Mouse (Mus musculus) ES-Bruce4 (cell line): ENCODE data around the gene 2210011C24Rik. TPM values are rescaled to one million over a fixed set of nuclear protein-coding genes. Genes with fewer than 3 reads are reported as not detected.
A peak's percentile ranks its signal among the peaks of the same experiment; 100 is the strongest.
"Not testable (repeated sequence)": the region's sequence is repeated elsewhere in the genome, so short reads cannot be mapped to it uniquely, and the experiment has no call there.

ENCODE experiments used
- H3K27ac ChIP-seq: 2 replicates; pipeline ENCODE4 v1.5.1; 2012; ENCODE audit warnings: low read length, inconsistent platforms; ENCODE audit not compliant: insufficient read depth
- H3K27me3 ChIP-seq: 2 replicates; pipeline ENCODE4 v1.6.1; 2012; ENCODE audit warnings: mild to moderate bottlenecking, low read length, inconsistent platforms; ENCODE audit not compliant: control insufficient read depth, poor library complexity, insufficient read depth, severe bottlenecking
- H3K36me3 ChIP-seq: 2 replicates; pipeline ENCODE4 v1.6.1; 2012; ENCODE audit warnings: inconsistent platforms, mild to moderate bottlenecking, low read length, moderate library complexity; ENCODE audit not compliant: control insufficient read depth, poor library complexity, insufficient read depth, severe bottlenecking
- H3K4me1 ChIP-seq: one replicate; pipeline ENCODE4 v1.8.1; 2011; ENCODE audit warnings: low read length; ENCODE audit not compliant: control insufficient read depth, insufficient read depth
- H3K4me3 ChIP-seq: 2 replicates; pipeline ENCODE4 v1.5.1; 2011; ENCODE audit warnings: low read depth, mild to moderate bottlenecking, low read length
- H3K9ac ChIP-seq: 2 replicates; pipeline ENCODE4 v1.6.1; 2012; ENCODE audit warnings: low read depth, mild to moderate bottlenecking, inconsistent platforms; ENCODE audit not compliant: poor library complexity, severe bottlenecking
- H3K9me3 ChIP-seq: replicated peaks from 2 replicates; pipeline ENCODE4 v1.6.1; 2012; ENCODE audit warnings: mild to moderate bottlenecking, low read length, inconsistent platforms; ENCODE audit not compliant: control insufficient read depth, poor library complexity, insufficient read depth, severe bottlenecking
- CTCF ChIP-seq: IDR thresholded peaks from one replicate; pipeline ENCODE4 v1.8.1; 2011; ENCODE audit warnings: low read depth, low read length
- EP300 ChIP-seq: IDR thresholded peaks from 2 replicates; pipeline ENCODE4 v1.6.1; 2011; ENCODE audit warnings: low read depth, low read length; ENCODE audit not compliant: insufficient read depth
- POLR2A ChIP-seq: IDR thresholded peaks from one replicate; pipeline ENCODE4 v1.8.1; 2011; ENCODE audit warnings: low read length; ENCODE audit not compliant: insufficient read depth
- polyA plus RNA-seq: library from polyadenylated mRNA; stranded (reverse); fragments of >200 nt; gene quantifications from 2 replicates; pipeline ENCODE4 v1.2.4, GENCODE M21; 2011; ENCODE audit warnings: low read depth; ENCODE audit not compliant: missing spikeins, insufficient read depth, insufficient read length

Gene 2210011C24Rik
- polyA plus RNA-seq, 1 experiment: 15.9 TPM

GRCm38 (mm10) chr8:84015833-84016232 is 3.9 kb upstream of the 2210011C24Rik start:
- Histone ChIP-seq H3K36me3 (no peaks in the 10 kb centered on the region), H3K27me3 (0 out of 2 replicates have a peak, but pooled peaks cover 1% of the 10 kb centered on the region), H3K9me3 (no peaks in the 10 kb centered on the region; the same call in 1 of the 2 replicates), H3K9ac (no peak overlapping the region), H3K27ac (no peak overlapping the region), H3K4me1 (peaks cover 3% of the 10 kb centered on the region), H3K4me3 (no peak overlapping the region)
- TF ChIP-seq CTCF (peak; percentile 51), EP300 (no peak)

GRCm38 (mm10) chr8:84012499-84013165 is 661 bp upstream of the 2210011C24Rik start:
- no peak overlapping the region for H3K27ac ChIP-seq
- H3K9ac ChIP-seq: peak overlapping the region; percentile 94

GRCm38 (mm10) chr8:84010625-84011611 is 1.1 kb downstream of the 2210011C24Rik start:
- peak overlapping the region; percentile 94 for H3K9ac ChIP-seq
- 0 out of 2 replicates have a peak, but pooled peaks cover 5% of the 10 kb centered on the region for H3K27me3 ChIP-seq
- H3K27ac ChIP-seq: no peak overlapping the region

More at GRCm38 (mm10) chr8:84012499-84013165, 661 bp upstream of the 2210011C24Rik start:
- TF ChIP-seq EP300: no peak
- H3K27me3 ChIP-seq: 0 out of 2 replicates have a peak, but pooled peaks cover 5% of the 10 kb centered on the region
- no peaks in the 10 kb centered on the region for H3K4me1 ChIP-seq
- no peaks in the 10 kb centered on the region for H3K36me3 ChIP-seq
- H3K9me3 ChIP-seq: no peaks in the 10 kb centered on the region; the same call in 1 of the 2 replicates
- H3K4me3 ChIP-seq: peak overlapping the region; percentile 65

GRCm38 (mm10) chr8:84009876-84010275 is 2.1 kb downstream of the 2210011C24Rik start:
- H3K27me3 ChIP-seq: 0 out of 2 replicates have a peak, but pooled peaks cover 5% of the 10 kb centered on the region
- no peak overlapping the region for H3K27ac ChIP-seq
- no peaks in the 10 kb centered on the region for H3K36me3 ChIP-seq
- H3K9ac ChIP-seq: peak overlapping the region; percentile 94; the same call in 1 of the 2 replicates
- TF ChIP-seq EP300 (no peak), CTCF (peak; percentile 97), POLR2A (no peak)
- no peaks in the 10 kb centered on the region for H3K9me3 ChIP-seq
- H3K4me1 ChIP-seq: no peaks in the 10 kb centered on the region
- H3K4me3 ChIP-seq: no peak overlapping the region

More at GRCm38 (mm10) chr8:84010625-84011611, 1.1 kb downstream of the 2210011C24Rik start:
- TF ChIP-seq POLR2A (no peak), CTCF (peak; percentile 35), EP300 (no peak)
- Histone ChIP-seq H3K4me3 (peak overlapping the region; percentile 65), H3K36me3 (no peaks in the 10 kb centered on the region), H3K4me1 (no peaks in the 10 kb centered on the region), H3K9me3 (no peaks in the 10 kb centered on the region; the same call in 1 of the 2 replicates)

- Histone ChIP-seq H3K4me3 (no peak overlapping the region), H3K9me3 (no peaks in the 10 kb centered on the region), H3K9ac (no peak overlapping the region), H3K36me3 (no peaks in the 10 kb centered on the region), H3K27me3 (0 out of 2 replicates have a peak, but pooled peaks cover 5% of the 10 kb centered on the region), H3K4me1 (no peaks in the 10 kb centered on the region), H3K27ac (peak overlapping the region; percentile 18; the same call in 1 of the 2 replicates)
- TF ChIP-seq EP300: peak; percentile 93
- no peak for TF ChIP-seq POLR2A
- TF ChIP-seq CTCF: peak; percentile 81
These were observed 3.6 kb downstream of the 2210011C24Rik start for GRCm38 (mm10) chr8:84008362-84008761.

GRCm38 (mm10) chr8:84005502-84005901 is 6.5 kb downstream of the 2210011C24Rik start:
- not testable (repeated sequence) for H3K36me3 ChIP-seq, H3K4me1 ChIP-seq, H3K27ac ChIP-seq, H3K9ac ChIP-seq, H3K9me3 ChIP-seq, H3K4me3 ChIP-seq, H3K27me3 ChIP-seq
